Mouse (Mus musculus) E14TG2a.4 (cell line): ENCODE results near the gene C1rb.
"Not testable (repeated sequence)": the region's sequence is repeated elsewhere in the genome, so short reads cannot be mapped to it uniquely, and the experiment has no call there.

Experiments used
- CTCF ChIP-seq: conservative IDR thresholded peaks from 2 replicates; pipeline ENCODE4 v1.5.1; 2014; ENCODE audit warnings: low read length
- NANOG ChIP-seq: IDR thresholded peaks from 2 replicates; pipeline ENCODE4 v1.6.1; 2014; ENCODE audit warnings: borderline replicate concordance, low read length, mixed read lengths
- POU5F1 ChIP-seq: IDR thresholded peaks from 2 replicates; pipeline ENCODE4 v1.6.1; 2014; ENCODE audit warnings: low read length, borderline replicate concordance

GRCm38 (mm10) chr6:124547979-124548378 is 22.1 kb upstream of the C1rb start:
- TF ChIP-seq CTCF, POU5F1, NANOG: not testable (repeated sequence)
